Mouse (Mus musculus): Measurements from ENCODE around the gene Rpl36al. TPM values are rescaled to one million over a fixed set of nuclear protein-coding genes. Genes with fewer than 3 reads are reported as not detected.
"Not testable (repeated sequence)": the region's sequence is repeated elsewhere in the genome, so short reads cannot be mapped to it uniquely, and the experiment has no call there.

Gene Rpl36al
- polyA plus RNA-seq, 1 experiment, result 659 TPM

- peak; percentile 62 for DNase-seq (ENCODE audit: low spot score)
Observed at GRCm38 (mm10) chr12:69196444-69197377, 12.8 kb upstream of the Rpl36al start, which contains the start of gene Gm49383. TSS of gene Gm49383 (minus strand) at chr12:69197104.

GRCm38 (mm10) chr12:69192637-69193036 is 8.8 kb upstream of the Rpl36al start:
- DNase-seq (ENCODE audit: low spot score), result no peak

DNA sequence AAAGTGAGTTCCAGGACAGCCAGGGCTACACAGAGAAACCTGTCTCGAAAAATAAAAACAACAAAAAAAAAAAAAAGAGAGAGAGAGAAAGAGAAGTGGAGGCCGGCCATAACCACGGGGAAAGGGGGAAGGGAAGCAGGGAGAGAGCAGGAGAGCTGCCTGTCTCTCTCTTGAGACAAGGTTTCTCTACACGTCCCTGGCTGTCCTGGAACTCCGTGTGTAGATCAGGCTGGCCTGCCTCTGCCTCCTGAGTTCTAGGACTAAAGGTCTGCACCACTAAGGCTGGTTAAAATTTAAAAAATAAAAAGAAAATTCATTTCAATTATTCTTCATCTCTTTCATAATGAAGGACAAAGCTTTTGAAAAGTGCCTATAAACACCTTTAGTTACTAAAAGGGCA is 7.5 kb upstream of the Rpl36al start:
- DNase-seq (ENCODE audit: low spot score), result no peak

DNA sequence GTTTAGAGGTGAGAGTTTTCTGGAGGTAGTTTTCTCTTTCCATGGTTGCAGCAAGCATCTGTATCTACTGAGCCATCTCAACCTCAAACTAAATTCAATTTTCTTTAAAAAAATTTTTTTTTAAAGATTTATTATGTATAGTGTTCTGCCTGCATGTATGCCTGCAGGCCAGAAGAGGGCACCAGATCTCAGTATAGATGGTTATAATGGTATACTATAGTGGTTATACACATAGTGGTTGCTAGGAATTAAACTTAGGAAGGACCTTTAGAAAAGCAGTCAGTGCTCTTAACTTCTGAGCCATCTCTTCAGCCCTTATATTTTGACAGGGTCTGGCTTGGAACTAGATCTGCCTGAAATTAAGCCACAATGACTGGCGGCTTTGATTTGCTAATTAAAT is 6.6 kb upstream of the Rpl36al start:
- no peak for DNase-seq (ENCODE audit: low spot score)

DNA sequence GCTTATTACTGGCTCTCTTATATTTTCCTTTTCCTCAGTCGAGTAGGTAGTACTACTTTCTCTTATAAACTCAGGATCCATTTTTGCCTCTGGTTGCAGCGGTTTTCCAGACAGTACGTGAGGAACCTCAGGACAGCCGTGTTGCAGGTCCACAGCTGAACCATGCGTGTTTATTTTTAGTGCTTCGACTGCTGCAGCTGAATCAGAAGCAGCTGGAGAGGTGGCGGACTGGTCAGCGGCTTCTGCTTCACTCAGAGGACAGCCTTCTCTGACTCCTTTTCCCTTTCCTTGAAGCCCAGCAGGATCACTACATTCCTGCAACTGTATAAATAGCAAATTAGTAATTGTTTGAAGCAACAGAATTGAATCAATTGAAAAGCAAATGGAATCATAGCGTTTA is 6.2 kb upstream of the Rpl36al start:
- no peak for DNase-seq (ENCODE audit: low spot score)

DNA sequence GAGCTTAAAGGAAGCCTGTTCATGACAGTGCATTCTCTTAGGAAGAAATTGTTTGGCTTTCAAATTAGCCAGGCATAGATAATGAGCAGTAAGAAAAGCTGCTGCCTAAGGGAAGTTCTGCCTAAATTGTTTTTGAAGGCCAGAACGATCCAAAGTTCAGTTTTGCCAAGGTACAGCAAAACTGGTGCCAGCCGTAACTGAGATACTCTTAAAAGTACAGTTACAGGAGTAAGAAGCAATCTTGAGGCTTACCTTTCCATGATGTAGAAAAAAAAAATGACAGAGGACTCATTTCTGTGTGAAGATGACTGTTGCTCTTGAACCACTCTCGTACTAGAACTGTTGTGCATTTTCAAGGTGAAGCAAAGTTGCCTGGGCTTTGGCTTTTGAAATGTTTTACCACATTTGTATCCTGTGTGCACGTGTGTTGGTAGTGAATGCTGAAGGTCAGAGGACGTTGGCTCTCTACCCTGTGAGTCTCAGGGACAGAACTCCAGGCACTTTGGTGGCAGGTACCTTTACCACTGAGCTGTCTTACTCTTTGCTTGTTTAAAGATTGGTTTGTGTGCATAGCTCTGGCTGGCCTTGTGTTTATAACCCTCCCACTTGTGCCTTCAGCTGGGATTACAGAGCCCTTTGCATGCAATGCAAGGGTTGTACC is 3.1 kb upstream of the Rpl36al start:
- no peak for DNase-seq (ENCODE audit: low spot score)

GRCm38 (mm10) chr12:69185371-69185770 is 1.5 kb upstream of the Rpl36al start:
- no peak for DNase-seq (ENCODE audit: low spot score)

DNA sequence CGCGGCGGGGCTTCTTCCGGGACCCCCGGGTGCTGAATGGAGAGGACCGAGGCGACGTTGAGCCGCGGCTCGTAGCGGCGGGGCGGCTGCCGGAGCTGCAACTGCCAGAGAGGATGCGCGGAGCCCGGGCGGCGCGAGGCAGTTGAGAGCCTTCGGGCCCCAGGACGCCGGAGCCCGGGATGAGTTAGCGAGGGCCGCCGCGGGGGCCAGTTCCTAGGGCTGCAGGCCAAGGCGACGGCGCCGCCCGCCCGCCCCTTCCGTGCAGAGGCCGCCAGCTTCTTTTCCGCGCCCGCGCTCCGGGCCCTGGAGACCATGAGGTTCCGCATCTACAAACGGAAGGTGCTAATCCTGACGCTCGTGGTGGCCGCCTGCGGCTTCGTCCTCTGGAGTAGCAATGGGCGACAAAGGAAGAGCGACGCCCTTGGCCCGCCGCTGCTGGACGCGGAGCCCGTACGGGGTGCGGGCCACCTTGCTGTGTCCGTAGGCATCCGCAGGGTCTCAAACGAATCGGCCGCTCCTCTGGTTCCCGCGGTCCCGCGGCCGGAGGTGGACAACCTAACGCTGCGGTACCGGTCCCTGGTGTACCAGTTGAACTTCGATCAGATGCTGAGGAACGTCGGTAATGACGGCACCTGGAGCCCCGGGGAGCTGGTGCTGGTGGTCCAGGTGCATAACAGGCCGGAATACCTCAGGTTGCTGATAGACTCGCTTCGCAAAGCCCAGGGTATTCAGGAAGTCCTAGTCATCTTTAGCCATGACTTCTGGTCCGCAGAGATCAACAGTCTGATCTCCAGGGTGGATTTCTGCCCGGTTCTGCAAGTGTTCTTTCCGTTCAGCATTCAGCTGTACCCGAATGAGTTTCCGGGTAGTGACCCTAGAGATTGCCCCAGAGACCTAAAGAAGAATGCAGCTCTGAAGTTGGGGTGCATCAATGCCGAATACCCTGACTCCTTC is 736 bp upstream of the Rpl36al start:
- no peak for DNase-seq (ENCODE audit: low spot score)

DNA sequence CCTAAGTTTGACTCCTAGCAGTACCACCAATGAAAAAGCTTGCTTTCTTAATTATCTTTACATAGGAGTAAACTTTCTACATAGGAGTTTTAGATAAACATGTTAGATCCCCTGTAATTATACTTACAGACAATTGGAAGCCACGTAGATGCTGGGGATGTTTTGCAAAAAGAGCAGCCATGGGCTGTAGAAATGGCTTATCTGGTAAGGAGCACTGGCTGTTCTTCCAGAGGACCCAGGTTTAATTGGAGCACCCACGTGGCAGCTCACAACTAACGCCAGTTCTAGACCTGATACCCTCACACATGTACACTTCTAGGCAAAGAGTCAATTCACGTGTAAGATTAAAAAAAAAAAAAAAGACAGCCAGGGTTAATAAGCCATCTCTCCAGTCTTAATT is 2.1 kb downstream of the Rpl36al start:
- no peak for DNase-seq (ENCODE audit: low spot score)

DNA sequence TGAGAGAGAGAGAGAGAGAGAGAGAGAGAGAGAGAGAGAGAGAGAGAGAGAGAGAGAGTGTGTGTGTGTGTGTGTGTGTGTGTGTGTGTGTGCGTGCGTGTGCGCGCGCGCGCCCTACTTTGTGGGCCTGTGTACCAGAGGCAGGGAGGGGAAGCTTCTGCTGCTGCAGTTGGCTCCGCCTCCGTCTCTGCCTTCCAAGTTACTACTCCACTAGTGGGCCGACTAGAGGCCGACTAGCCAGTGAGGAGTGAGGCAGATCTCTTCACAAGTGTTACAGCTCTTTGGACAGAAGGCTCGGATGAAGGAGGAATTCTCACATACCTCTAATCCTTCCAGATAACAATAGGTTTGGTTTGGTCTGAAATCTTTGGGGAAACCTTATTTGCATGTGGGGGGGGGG is 4.5 kb downstream of the Rpl36al start:
- DNase-seq (ENCODE audit: low spot score), result no peak

GRCm38 (mm10) chr12:69177526-69177925 is 6.4 kb downstream of the Rpl36al start:
- DNase-seq (ENCODE audit: low spot score), result no peak

- no peak for DNase-seq (ENCODE audit: low spot score)
Observed at GRCm38 (mm10) chr12:69175975-69176374, 7.9 kb downstream of the Rpl36al start.

- no peak for DNase-seq (ENCODE audit: low spot score)
Observed at GRCm38 (mm10) chr12:69171307-69171706, 12.6 kb downstream of the Rpl36al start.

DNA sequence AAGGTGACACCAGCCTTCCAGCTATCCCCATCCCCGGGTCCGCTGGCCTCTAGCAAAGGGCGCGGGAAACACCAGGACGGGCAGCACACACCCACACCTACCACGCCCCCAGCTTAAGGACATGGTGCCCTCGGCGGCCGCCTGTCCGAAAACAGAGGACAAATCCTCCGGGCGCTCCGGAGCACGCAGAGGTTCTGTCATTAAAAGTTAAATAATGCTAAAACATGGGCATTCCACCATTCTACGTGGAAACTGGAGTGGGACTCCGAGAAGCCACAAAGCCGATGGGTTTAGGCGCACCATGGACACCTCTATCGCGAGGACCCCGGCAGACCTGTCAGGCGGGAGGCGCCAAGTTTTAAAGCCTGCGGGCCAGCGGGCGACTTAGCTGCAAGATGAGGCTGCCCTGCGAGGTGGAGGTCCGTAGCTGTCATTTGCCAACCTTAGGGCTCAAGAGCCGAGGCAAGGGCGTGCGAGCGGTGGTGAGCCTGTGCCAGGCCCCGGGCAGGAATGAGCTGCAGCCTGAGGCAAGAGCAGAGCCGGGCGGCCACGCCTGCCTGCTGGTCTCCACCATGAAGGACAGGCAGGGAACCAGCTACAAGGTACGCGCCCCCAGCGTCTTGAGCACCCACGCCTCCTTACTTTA is 15.3 kb downstream of the Rpl36al start, which contains the start of gene Lrr1:
Gene Lrr1, plus strand, starts transcription at position 354 of the 646 bp plus-strand sequence.
- DNase-seq (ENCODE audit: low spot score), result peak; percentile 80

DNA sequence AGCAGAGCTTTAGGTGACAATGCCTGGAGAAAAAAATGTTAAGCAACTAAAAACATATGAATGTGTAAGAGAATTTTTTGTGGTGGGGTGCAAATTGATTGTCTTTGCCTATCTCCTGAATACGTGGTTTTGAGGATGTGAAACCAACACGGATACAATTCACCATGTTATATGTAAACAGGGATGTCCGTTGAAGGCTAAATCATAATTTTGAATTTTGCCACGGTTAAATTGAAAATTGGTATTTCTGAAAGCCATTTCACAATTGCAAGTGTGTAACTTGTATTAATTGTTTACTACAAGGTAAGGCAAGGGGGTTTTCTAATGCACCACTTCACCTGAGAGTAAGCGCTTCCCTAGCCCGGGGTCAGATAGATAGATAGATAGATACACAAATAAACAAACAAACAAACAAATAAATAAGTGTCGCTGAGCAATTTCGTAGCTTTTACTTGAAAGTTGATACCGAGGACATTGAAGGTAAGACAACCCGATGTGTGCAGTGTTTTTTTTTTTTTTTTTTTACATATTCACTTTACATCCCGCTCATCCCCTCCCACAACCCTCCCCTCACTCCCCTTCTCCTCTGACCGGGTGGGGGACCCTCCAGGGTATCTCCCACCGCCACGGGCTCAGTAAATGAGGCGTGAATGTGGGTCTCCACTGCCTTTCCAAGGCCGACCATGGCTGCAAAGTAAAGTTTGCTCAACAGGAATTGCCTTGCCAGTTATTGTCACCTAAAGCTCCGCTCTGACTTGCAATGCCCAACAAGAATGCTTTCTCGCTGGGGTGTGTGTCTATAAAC is 16.0 kb downstream of the Rpl36al start:
- no peak for DNase-seq (ENCODE audit: low spot score)

DNA sequence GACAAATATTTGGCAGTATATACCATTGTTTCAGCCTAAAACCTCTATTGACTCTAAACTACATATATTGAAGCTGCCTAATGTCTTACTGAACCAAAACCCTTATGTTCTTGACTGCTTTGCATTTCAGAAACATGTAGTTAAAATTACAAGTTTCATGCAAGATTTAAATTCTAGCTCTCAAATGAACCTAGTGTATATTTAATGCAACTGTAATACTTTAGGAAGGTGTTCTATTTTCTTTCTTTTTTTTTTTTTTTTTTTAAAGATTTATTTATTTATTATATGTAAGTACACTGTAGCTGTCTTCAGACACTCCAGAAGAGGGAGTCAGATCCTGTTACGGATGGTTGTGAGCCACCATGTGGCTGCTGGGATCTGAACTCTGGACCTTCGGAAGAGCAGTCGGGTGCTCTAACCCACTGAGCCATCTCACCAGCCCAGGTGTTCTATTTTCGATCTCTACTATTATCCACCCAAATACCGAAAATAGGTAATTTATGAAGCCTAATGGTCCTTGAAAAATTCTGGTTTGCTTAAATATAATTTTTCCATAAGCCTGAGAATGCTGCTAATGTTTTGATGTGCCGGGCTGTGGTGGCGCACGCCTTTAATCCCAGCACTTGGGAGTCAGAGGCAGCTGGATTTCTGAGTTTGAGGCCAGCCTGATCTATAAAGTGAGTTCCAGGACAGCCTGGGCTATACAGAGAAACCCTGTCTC is 16.9 kb downstream of the Rpl36al start:
- not testable (repeated sequence) for DNase-seq (ENCODE audit: low spot score)

GRCm38 (mm10) chr12:69164904-69165303 is 19.0 kb downstream of the Rpl36al start:
- no peak for DNase-seq (ENCODE audit: low spot score)

GRCm38 (mm10) chr12:69163586-69163985 is 20.3 kb downstream of the Rpl36al start:
- DNase-seq (ENCODE audit: low spot score), result not testable (repeated sequence)

GRCm38 (mm10) chr12:69160677-69161076 is 23.2 kb downstream of the Rpl36al start:
- not testable (repeated sequence) for DNase-seq (ENCODE audit: low spot score)

DNA sequence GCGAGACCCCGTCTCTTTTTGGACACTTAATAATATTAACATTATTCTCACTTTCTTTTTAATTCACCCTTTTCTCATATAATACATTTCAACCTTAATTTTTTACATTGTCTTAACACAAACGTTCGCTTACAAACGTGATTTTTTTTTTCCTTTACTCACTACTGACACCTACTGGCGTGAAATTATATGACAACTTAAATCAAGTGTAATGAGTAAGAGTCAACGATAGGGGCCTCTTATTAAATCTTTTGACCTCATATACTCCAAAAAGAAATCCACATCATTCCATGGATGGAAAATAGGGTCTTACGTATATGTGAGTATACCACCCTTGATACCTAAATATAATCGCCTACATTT is 24.3 kb downstream of the Rpl36al start:
- no peak for DNase-seq (ENCODE audit: low spot score)
